Mouse (Mus musculus) lung, adult 2 months (tissue): Measurements from ENCODE around the gene Fam71b. TPM values are rescaled to one million over a fixed set of nuclear protein-coding genes. Genes with fewer than 3 reads are reported as not detected.

Experiments
- DNase-seq: peaks from one replicate; pipeline ENCODE4 v3.0.0; 2022
- H3K4me1 ChIP-seq: fragments of 200-500 bp; 2 replicates; pipeline ENCODE4 v1.6.1; 2011; ENCODE audit warnings: low read length; ENCODE audit not compliant: control insufficient read depth, insufficient read depth
- H3K4me3 ChIP-seq: fragments of 200-500 bp; replicated peaks from 2 replicates; pipeline ENCODE3; 2011; ENCODE audit warnings: low read depth, mild to moderate bottlenecking, control low read depth, low read length; ENCODE audit errors: extremely low read depth
- CTCF ChIP-seq: fragments of 200-500 bp; IDR thresholded peaks from 2 replicates; pipeline ENCODE4 v1.5.1; 2011; ENCODE audit warnings: mild to moderate bottlenecking, low read length, control low read depth; ENCODE audit not compliant: insufficient read depth
- POLR2A ChIP-seq: fragments of 200-500 bp; IDR thresholded peaks from 2 replicates; pipeline ENCODE4 v1.6.1; 2011; ENCODE audit warnings: low read depth, mild to moderate bottlenecking, control low read depth, low read length, borderline replicate concordance; ENCODE audit errors: extremely low read depth
- WGBS: fragments of 180-500 bp; shearing (Covaris S2); methylation state at CpG from one replicate; pipeline ENCODE4 v1.1.7; 2018; 5-methylcytosine and 5-hydroxymethylcytosine counted together
- polyA plus RNA-seq: library from polyadenylated mRNA; depleted of rRNA; stranded (reverse); fragments of >200 nt; gene quantifications from 2 replicates; pipeline ENCODE4 v1.2.3, GENCODE M21; 2012

Gene Fam71b
- polyA plus RNA-seq, 1 experiment, result 0.41 TPM

DNA sequence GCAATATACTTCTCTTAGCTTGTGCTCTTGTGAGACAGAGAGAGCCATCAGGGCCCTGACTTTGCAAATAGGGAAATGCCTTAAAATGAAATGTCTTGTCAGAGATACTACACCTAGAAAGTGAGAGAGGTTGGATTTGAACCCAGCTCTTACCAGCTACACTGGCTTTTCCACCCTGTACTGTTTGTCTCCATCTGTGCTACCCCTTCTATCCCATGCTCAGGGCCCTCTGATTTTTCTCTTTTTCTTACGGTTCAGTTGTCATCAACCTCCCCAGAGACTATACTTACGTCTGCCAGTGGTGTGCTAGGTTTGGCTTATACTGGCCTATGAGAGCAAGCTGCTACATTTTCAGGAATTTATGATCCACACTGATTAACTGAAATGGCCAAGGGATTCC, 11.4 kb upstream of the Fam71b start:
- 85% methylated on average over 2 of the region's 2 CpGs for WGBS
- TF ChIP-seq POLR2A, result no peak
- no peak for TF ChIP-seq CTCF
- Histone ChIP-seq H3K4me3 (no peak overlapping the region), H3K4me1 (no peaks in the 10 kb centered on the region)
- DNase-seq, result no peak

DNA sequence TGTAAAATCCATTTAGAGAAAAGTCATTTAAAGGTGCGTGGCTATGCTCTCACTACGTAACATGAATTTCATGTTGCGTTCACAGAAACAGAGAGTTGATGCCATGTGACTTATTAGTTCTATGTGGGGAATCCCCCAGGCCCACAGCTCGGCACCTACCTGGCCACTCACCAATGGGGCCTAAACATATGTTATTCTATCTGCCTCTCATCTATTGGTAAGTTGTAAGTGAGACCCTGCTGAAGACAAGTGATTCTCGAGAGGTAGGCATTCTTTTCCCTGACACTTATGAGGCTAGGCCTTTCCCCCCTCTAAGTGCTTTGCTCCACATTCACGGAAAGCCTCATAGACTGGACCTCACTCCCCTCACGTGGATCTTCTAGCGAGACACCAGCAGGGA, 9.8 kb upstream of the Fam71b start:
- Histone ChIP-seq H3K4me3 (no peak overlapping the region), H3K4me1 (no peaks in the 10 kb centered on the region)
- DNase-seq, result no peak
- no peak for TF ChIP-seq POLR2A
- no peak for TF ChIP-seq CTCF
- 78% methylated on average over 8 of the region's 8 CpGs for WGBS

DNA sequence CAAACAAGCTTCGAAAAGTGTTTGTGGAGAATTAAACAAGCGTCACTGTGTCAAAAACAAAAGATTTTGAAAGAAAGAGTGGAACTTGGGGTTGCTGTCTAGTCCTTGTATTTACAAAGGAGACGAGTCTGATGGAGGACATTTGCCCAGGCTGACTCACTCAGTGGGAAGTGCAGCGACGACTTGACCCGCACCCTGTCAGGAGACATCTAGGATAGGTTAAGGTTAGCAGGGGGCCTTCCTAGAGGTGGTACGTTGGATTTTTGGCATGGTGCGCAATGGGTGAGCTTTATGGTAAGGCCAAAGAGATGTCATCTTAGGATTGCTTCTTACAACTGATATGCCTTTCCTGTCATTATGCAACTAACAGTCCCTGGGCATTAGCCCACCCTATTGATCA, 9.3 kb upstream of the Fam71b start:
- H3K4me1 ChIP-seq, result no peaks in the 10 kb centered on the region
- H3K4me3 ChIP-seq, result no peak overlapping the region
- no peak for DNase-seq
- 84% methylated on average over 8 of the region's 8 CpGs for WGBS
- TF ChIP-seq CTCF, result no peak
- no peak for TF ChIP-seq POLR2A

DNA sequence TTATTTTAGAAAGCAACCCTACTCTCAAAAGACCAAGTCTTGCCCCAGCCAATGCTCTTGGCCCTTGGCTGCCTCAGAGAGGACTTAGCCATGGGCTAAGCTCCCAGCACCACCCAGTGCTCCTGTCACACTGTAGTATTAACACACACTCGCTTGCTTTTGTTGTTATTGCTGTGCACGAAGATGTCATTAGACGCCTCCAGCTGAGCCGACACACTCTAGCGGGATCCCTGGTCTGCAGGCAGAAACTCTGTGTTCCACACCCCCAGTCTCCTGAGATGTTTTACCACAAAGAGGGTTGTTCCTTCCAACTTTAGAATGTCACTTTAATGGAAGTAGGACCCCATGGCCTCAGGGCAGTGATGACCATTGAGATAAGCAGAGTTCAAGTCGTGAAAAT, 7.9 kb upstream of the Fam71b start:
- no peak for TF ChIP-seq POLR2A
- WGBS, result 56% methylated on average over 6 of the region's 6 CpGs
- Histone ChIP-seq H3K4me1 (no peaks in the 10 kb centered on the region), H3K4me3 (no peak overlapping the region)
- no peak for DNase-seq

DNA sequence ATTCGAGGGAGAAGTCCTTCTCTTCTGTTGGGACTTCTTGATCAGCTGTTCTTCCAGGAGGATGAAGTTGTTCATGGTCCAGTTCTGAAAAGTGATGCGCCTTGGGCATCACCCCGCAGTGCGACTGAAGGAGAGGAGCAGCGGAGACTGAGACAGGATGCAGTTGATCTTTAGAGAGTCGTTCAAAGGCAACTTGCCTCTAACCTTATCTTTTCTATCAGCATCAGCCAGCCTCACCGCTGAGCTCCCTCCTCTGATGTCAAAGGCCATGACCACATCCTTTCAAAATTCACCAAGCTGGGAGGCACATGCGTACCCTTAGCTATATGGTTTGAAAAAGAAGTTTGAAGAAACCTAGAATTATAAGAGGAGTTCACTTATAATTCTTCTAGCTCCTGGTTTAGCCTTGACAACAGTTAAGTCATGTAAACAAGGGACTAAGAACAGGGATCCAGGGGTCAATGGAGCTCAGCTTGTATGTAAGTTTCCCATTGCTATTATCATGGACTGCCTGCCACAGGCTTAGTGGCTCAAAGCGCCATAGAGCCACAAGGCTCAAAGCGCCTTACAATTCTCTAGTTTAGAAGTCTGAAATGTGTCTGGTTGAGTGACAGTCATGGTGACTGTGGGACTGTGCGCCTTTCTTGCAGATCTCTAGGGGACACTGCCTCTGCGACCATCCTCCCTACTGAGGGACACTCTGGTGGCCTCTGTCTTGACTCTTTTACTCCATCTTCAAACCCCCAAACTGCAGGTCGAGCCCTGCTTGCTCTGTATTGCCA, 6.8 kb upstream of the Fam71b start, which contains the start of gene Itk:
Gene Itk, minus strand, starts transcription at position 180 of the 782 bp plus-strand sequence.
- peak; percentile 34; the same call in 1 of the 2 replicates for TF ChIP-seq POLR2A
- TF ChIP-seq CTCF, result no peak
- no peak within 1 kb of the TSS for H3K4me3 ChIP-seq

DNA sequence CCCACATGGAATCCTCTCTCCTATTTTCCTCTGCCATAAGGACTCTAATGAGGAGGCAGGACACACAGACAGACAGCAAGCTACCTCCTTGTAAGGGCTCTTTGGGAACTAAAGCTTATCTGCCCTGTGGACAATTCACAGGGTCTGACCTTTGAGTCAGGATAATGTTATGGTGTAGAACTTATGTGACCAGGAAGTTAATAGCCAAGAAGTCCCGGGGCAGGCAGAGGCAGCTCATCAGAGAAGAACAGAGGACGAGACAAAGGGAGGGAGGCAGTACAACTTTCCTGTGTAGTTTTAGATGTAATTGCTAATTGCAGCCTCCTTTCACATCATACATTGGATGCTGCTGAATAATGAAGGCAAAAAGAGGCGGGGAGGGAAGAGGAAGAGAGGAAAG, 5.7 kb upstream of the Fam71b start:
- Histone ChIP-seq H3K4me1 (no peaks in the 10 kb centered on the region), H3K4me3 (no peak overlapping the region)
- DNase-seq, result no peak
- 49% methylated on average over 3 of the region's 3 CpGs for WGBS
- TF ChIP-seq CTCF (no peak), POLR2A (no peak)

More for the DNA sequence above, 6.8 kb upstream of the Fam71b start, which contains the start of gene Itk:
- H3K4me1 ChIP-seq, result no peaks in the 10 kb centered on the region
- DNase-seq, result no peak
- WGBS, result 70% methylated on average over 13 of the region's 13 CpGs

DNA sequence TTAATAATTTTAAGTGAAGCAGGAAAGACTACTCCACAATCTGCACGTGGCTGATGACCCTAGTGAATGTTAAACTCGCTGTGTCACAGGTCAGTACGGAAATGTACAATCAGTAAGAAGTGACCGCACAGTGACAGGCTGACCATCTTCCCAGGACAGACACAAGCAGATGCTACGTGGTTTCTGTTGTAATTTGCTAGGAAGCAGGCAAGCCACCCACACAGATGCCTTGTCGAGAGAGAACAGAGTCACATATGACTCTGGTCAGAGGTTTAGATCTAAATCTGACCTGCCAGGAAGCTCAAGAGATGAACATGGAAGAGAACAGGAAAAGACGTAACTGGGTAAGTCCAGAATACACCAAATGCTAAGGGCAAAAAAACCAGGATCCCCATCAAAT, 3.5 kb upstream of the Fam71b start:
- WGBS, result 63% methylated on average over 7 of the region's 7 CpGs
- TF ChIP-seq POLR2A, result no peak
- no peak for TF ChIP-seq CTCF
- DNase-seq, result no peak
- Histone ChIP-seq H3K4me1 (no peaks in the 10 kb centered on the region), H3K4me3 (no peak overlapping the region)

DNA sequence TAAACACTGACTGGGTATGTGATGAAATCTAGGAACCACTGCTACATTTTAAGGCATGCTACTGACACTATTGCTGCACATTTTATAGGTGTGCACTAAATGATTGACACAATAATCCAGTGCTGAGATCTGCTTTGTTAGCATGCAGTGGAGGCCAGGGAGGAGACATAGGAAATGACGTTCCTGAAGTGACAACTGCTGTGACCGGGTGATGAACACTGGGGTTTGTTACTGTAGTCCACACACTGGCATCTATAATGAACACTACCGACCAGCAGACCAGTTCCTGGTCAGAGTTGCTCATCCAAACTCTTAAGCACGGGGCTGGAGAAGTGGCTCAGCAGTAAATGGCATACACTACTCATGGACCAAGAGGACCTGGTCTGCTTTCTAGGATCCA, 2.9 kb upstream of the Fam71b start:
- no peak overlapping the region for H3K4me3 ChIP-seq
- no peaks in the 10 kb centered on the region for H3K4me1 ChIP-seq
- no peak for DNase-seq
- 70% methylated on average over 4 of the region's 4 CpGs for WGBS
- TF ChIP-seq POLR2A (no peak), CTCF (no peak)

DNA sequence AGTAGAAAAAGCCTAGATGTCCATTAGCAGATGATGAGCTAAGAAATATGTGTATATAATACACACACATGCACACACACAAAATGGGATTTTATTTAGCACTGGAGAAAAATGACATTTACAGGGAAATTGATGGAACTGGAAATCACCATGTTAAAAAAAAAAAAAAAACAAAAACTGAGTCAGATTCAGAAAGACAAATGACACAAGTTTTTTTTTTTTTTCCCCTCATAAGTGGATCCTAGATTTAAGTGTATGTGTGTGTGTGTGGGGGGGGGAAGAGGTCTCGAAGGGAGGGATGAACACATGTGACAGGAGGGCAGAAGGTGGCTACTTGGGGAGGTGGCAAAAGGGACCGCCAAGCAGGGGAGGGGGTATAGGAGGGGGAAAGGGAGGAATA, 1.3 kb upstream of the Fam71b start:
- 82% methylated on average over 2 of the region's 2 CpGs for WGBS

DNA sequence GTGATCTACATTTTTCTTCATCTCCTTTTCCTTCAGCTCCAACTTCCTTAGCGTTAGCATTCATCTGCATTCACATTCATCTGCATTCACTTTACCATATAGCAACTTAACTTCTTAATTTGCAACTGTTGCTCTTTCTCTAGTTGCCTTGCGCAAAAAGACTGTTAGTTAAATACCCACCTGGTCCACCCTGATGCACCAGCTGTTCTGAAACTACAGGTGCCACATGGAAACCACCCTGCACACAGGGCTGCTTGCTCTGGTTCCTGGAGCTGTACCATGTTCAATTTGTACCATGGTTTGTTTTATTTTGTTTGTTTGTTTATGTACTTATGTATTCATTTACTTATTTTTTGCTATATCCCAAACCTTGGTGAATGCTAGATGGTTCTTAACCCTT, 661 bp upstream of the Fam71b start:
- Histone ChIP-seq H3K4me3 (no peak overlapping the region), H3K4me1 (no peaks in the 10 kb centered on the region)
- WGBS, result 91% methylated on average over 2 of the region's 2 CpGs
- DNase-seq, result no peak
- no peak for TF ChIP-seq CTCF
- no peak for TF ChIP-seq POLR2A

More for the DNA sequence above, 1.3 kb upstream of the Fam71b start:
- no peaks in the 10 kb centered on the region for H3K4me1 ChIP-seq
- TF ChIP-seq POLR2A, result no peak
- TF ChIP-seq CTCF, result no peak
- no peak overlapping the region for H3K4me3 ChIP-seq
- no peak for DNase-seq
